Mouse (Mus musculus) mature B cell (primary cell): ENCODE measurements around the gene Leng9.

ENCODE experiments used
- in situ Hi-C: fragments of 300-500 bp; cut with MboI; formaldehyde crosslinking; loops from 2 replicates; pipeline ENCODE4 v1.14.3; 2019

The Leng9 gene

DNA sequence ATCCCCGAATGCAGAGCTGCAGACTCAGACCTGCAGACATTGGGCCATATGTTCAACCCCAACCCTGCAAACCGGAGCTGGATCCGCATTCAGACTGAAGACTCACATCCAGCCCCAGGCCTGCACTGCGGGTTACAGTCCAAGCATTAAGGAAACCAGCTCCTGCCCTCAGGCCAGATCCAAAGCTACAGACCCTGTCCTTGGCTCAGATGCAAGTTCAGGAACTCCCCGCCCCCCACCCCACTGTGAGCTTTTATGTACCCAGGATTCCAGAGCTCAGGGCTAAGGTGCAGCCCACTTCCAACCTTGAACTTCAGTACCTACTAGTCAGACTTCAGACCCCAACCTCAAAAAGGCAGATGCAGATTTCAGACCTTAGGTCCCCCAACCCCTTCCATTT lies 25.3 kb downstream of the Leng9 start:
- in situ Hi-C loops = loop anchor here (10.0 kb wide), 3 partner anchors 100 to 400 kb away; partner anchors contain the start of gene Tnni3

DNA sequence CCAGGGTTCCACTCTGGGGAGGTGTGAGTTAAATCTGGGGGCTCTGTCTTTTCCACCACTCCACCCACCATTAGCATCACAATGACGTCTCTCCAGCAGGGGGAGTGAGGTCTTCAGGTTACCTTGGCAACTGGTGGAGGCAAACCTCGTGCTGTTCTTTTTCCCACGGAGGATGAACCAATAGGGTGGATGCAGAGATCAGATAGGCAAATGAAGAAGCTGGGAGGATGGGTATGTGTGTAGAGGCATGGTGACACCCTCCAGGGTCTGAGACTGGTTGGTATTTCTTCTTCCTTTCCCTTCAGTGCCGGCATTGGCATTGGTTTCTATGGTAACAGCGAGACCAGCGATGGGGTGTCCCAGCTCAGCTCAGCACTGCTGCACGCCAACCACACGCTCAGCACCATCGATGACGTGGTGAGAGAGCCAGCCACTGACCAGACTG lies 25.8 kb downstream of the Leng9 start:
- in situ Hi-C loops = loop anchor here (10.0 kb wide), 3 partner anchors 100 to 400 kb away; partner anchors contain the start of gene Tnni3

- in situ Hi-C loops = loop anchor here (10.0 kb wide), 3 partner anchors 99 to 401 kb away; partner anchors contain the start of gene Tnni3
These were observed 26.4 kb downstream of the Leng9 start for GRCm38 (mm10) chr7:4123732-4124131.

GRCm38 (mm10) chr7:4122783-4123182 lies 27.4 kb downstream of the Leng9 start:
- in situ Hi-C loops = loop anchor here (10.0 kb wide), 3 partner anchors 98 to 402 kb away; partner anchors contain the start of gene Tnni3

GRCm38 (mm10) chr7:4122076-4122768 lies 28.0 kb downstream of the Leng9 start:
- in situ Hi-C loops = loop anchor here (10.0 kb wide), 3 partner anchors 97 to 403 kb away; partner anchors contain the start of gene Tnni3

- in situ Hi-C loops = loop anchor here (10.0 kb wide), 3 partner anchors 95 to 405 kb away; partner anchors contain the start of gene Tnni3
These were observed 29.9 kb downstream of the Leng9 start for GRCm38 (mm10) chr7:4119976-4120921.

DNA sequence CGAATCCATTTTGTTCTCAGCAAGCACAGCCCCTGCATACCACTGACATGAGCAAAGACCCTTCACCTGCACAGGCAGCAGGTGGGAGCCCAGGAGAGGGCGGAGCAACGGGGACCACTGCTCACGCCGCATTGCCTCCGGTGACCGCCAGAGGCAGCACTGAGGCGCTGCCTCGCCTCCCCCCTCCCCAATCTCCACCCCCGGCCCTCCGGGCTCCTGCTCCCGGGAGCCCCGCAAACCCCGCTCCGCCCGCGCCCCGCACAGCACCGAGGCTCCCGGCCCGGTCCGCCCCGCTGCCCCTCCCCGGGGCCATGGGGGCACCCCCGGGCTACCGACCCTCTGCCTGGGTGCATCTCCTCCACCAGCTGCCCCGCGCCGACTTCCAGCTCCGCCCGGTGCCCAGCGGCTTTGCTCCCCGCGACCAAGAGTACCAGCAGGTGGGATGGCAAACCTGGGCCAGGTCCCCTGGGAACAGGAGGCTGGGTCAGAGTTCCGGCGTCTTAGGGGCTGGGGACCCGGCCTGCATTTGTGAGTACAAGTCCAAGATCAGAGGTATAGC lies 30.8 kb downstream of the Leng9 start, which contains the start of gene Ttyh1:
Gene Ttyh1, plus strand, starts transcription at position 65 of the 559 bp plus-strand sequence.
- in situ Hi-C loops = no loop called here

- in situ Hi-C loops = no loop called here
These were observed 32.9 kb downstream of the Leng9 start for GRCm38 (mm10) chr7:4117050-4117814.

GRCm38 (mm10) chr7:4111766-4112165 lies 38.4 kb downstream of the Leng9 start:
- in situ Hi-C loops = no loop called here

- in situ Hi-C loops = no loop called here
These were observed 46.8 kb downstream of the Leng9 start for GRCm38 (mm10) chr7:4103411-4103810.

DNA sequence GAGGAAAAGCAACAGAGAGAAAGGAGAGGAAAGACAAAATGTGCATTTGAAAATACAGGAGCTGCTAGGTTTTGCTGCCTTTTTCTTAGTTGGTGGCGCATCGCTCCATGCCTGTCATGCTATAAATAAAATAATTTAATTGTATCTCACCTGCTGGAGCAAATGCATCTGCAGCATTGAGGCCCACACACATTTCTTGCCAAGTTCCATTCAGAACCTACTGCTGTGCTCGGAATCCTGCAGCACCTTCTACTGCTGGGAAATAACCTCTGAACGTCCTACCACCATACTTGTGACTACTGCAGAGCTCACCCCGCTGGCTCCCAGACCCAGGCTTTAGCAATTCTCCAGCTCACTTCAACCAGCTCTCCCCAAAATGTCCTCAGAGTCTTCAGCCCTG lies 49.0 kb downstream of the Leng9 start:
- in situ Hi-C loops = no loop called here

DNA sequence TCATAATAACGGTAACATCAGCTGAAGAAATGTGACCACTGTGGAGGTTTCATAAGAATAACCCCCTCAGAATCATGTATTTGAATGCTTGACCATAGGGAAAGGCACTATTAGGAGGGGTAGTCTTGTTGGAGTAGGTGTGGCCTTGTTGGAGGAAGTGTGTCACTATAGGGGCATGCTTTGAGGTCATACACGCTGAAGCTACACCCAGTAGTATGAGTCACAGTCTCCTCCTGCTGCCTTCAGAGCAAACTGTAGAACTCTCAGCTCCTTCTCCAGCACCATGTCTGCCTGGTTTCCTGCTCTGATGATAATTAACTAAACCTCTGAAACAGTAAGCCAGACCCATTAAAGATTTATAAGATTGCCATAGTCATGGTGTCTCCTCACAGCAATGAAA lies 51.3 kb downstream of the Leng9 start:
- in situ Hi-C loops = no loop called here

GRCm38 (mm10) chr7:4098301-4098700 lies 51.9 kb downstream of the Leng9 start:
- in situ Hi-C loops = no loop called here
